Mouse (Mus musculus) E14TG2a.4 (cell line): ENCODE data around the gene 2210408I21Rik.

Experiments
- CTCF ChIP-seq: conservative IDR thresholded peaks from 2 replicates; pipeline ENCODE4 v1.5.1; 2014; ENCODE audit warnings: low read length
- NANOG ChIP-seq: IDR thresholded peaks from 2 replicates; pipeline ENCODE4 v1.6.1; 2014; ENCODE audit warnings: borderline replicate concordance, low read length, mixed read lengths
- POU5F1 ChIP-seq: IDR thresholded peaks from 2 replicates; pipeline ENCODE4 v1.6.1; 2014; ENCODE audit warnings: low read length, borderline replicate concordance

DNA sequence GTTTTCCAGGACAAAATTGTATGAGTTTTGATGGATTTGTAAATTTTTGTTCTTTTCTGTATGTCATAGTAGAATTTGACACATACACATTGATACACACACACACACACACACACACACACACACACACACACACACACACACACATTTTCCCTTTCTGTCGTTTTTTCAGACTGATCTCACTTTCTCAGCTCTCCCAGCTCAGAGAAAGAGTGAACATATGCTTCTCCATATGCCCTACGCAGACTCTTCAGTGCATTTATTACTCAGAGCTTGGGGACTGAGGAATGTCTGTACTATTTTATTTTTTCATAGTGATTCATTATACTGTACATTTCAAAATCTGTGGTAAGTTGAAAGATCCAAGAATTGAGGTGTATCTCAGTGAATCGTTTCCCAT is 160.2 kb downstream of the 2210408I21Rik start:
- TF ChIP-seq CTCF (no peak), POU5F1 (no peak), NANOG (no peak)
